ENCODE assay signal across 26 mouse cellular contexts in genomic region chr19:25326002-25326300, GRCm38 (mm10).
A peak's percentile ranks its signal among the peaks of the same experiment; 100 is the strongest.
DNase-seq lines count a peak whose midpoint lies in the region; ATAC-seq and TF ChIP-seq lines count a peak whose summit lies in the region.
"Had no signal": no experiment of that assay in that cellular context is flagged by ENCODE, and none has a peak within 500 bp of the region (broad histone marks: within the 10 kb centered on the region; RNA-seq: fewer than 3 reads in every experiment).

No protein-coding gene starts in this region.

- no peak for TF ChIP-seq CTCF in layer of hippocampus, adult 2 months (conservative IDR thresholded peaks at IDR 0.05)
- TF ChIP-seq CTCF in olfactory bulb, adult 2 months (IDR thresholded peaks at IDR 0.05; ENCODE audit: insufficient read depth, low read depth, low read length): no peak

- peak; percentile 72 for ATAC-seq in common myeloid progenitor, adult 5-6 weeks (replicated peaks; ENCODE audit: low read depth, poor library complexity, severe bottlenecking)
- peak; percentile 32 to 64; a peak in 3 of 4 replicates for ATAC-seq in hematopoietic stem cell, adult 5-6 weeks (replicated peaks in 1 of 2; ENCODE audit: insufficient read depth in 1 of 2, low FRiP score in 2 of 2, low TSS enrichment in 1 of 2, low read depth in 1 of 2, poor library complexity in 2 of 2, severe bottlenecking in 2 of 2)
- ATAC-seq: CD4-positive, CD25-positive, alpha-beta regulatory T cell, adult 4 months; forebrain, embryonic 14.5 days; intestine, embryonic 16.5 days had no signal

- H3K27ac ChIP-seq in layer of hippocampus, adult 2 months: peak overlapping the region; percentile 24; the same call in 1 of the 2 replicates
- peak overlapping the region; percentile 66 for H3K27ac ChIP-seq in olfactory bulb, adult 2 months (ENCODE audit: insufficient read depth, low read depth, low read length)
- H3K27ac ChIP-seq: embryonic facial prominence, embryonic 15.5 days; forebrain, embryonic 10.5 days; gastrocnemius, adult 2 months; heart, embryonic 10.5 days had no signal

- H3K4me3 ChIP-seq in layer of hippocampus, adult 2 months: no peak overlapping the region
- no peak overlapping the region for H3K4me3 ChIP-seq in olfactory bulb, adult 2 months (ENCODE audit: insufficient read depth, low read depth, low read length)
- H3K4me3 ChIP-seq: embryonic facial prominence, embryonic 15.5 days; erythroblast, embryonic 14.5 days; forebrain, embryonic 10.5 days; gastrocnemius, adult 2 months; heart, embryonic 10.5 days had no signal

- 56% methylated on average over 4 of the region's 4 CpGs for WGBS in olfactory bulb, adult 2 months

- H3K4me1 ChIP-seq in olfactory bulb, adult 2 months (ENCODE audit: control insufficient read depth, insufficient read depth, low read length): peaks cover 2% of the 10 kb centered on the region

- TF ChIP-seq POLR2A in olfactory bulb, adult 2 months (IDR thresholded peaks at IDR 0.05; ENCODE audit: insufficient read depth, low read depth, low read length): no peak

- no peak for DNase-seq in layer of hippocampus, adult 2 months (ENCODE audit: low spot score in 2 of 2)
- no peak for DNase-seq in layer of hippocampus, adult 8-10 months (ENCODE audit: low spot score in 2 of 2)
- DNase-seq in cerebellum, postnatal 36 days: no peak
- no peak for DNase-seq in c-Kit-positive CD71-positive TER-119-positive erythroid progenitor cells, embryonic 14.5 days (ENCODE audit: low spot score)
- DNase-seq: adrenal gland, adult 8-10 months; adrenal gland, postnatal 36 days; B cell, adult 2 months; cerebellum, adult 11 months; cerebellum, adult 9-10 months; cerebellum, postnatal 25 days; embryo, embryonic 11 days; gastrocnemius, adult 2 months; gastrocnemius, postnatal 25 days; heart, adult 11 months; heart, postnatal 10 days; heart, postnatal 4 days had no signal
